Mouse (Mus musculus): ENCODE data around the gene Ttc1. TPM values are rescaled to one million over a fixed set of nuclear protein-coding genes. Genes with fewer than 3 reads are reported as not detected.

Gene Ttc1
- polyA plus RNA-seq (2012) = 14.1 and 15.5 TPM in 2 replicates

DNA sequence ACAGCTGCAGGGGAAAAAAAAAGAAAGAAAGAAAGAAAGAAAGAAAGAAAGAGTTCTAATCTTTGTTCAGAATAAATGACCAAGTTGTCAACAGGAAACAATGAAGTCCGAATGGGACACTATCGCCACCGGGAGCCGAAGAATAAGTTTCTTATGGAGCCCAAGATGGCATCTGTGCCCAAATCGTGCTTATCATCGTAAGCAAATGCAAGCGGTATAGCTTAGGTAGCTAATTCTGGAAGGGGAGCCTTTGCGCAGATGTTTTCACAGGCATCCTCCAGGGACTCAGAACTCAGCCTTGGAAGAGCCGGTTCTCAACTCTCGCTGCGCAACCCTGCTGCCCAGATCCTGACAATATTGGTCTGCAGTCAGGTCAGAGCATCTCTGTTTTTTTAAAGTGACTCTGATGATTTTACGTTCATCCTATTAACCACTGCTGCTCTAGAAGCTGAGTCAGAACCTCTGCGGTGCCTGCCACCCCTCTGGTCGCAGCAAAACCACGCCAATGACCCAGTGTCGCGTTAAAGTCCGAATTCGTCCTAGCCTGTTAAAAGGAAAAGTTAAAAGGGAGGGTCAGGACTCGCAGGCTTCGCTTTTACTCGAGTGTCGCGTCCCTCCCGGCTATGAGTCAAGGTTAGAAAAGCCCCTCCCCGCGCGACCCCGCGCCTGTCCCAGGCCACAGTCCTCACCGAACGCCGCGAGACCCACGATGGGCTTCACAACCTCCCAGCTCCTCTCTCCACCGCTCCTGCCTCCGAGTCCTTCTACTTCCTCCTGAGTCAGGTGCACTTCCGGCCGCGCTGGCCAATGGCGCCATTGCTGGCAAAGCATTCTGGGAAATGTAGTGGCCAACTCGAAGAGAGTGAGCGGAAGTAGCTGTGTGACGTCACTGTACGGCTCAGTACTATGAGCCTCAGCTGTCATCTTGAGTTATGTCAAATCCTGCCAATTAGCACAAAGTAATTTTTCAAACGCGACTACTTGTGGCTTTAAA, at the start of gene Ttc1:
Gene Ttc1, minus strand, starts transcription at position 776 of the 994 bp plus-strand sequence.

GRCm38 (mm10) chr11:43681472-43682414, 66.1 kb downstream of the Ttc1 start, which contains the start of gene Pwwp2a:
Gene Pwwp2a, plus strand, starts transcription at chr11:43681998.

Other genes with a start within 250 kb of the Ttc1 start
- 1.0 and 1.8 TPM in 2 replicates for gene Ccnjl, start 219.2 kb downstream of the Ttc1 start, polyA plus RNA-seq (2012)
- gene 4933415A04Rik, start 161.0 kb downstream of the Ttc1 start, polyA plus RNA-seq (2012) = not detected in 2 replicates
- not detected in 2 replicates for gene Fabp6, start 146.5 kb downstream of the Ttc1 start, polyA plus RNA-seq (2012)
- gene Pwwp2a, start 66.0 kb downstream of the Ttc1 start, polyA plus RNA-seq (2012) = 4.9 and 7.4 TPM in 2 replicates
- gene Adra1b, start 153.2 kb upstream of the Ttc1 start, polyA plus RNA-seq (2012) = 0.04 TPM in 1 of 2 replicates, not detected in the other

All from megakaryocyte-erythroid progenitor cell, adult 5 weeks (primary cell).